8 mouse cellular contexts compared by ENCODE assay signal in genomic region chr6:113238442-113238841, GRCm38 (mm10). TPM values are rescaled to one million over a fixed set of nuclear protein-coding genes. Genes with fewer than 3 reads are reported as not detected.
DNase-seq lines count a peak whose midpoint lies in the region; ATAC-seq and TF ChIP-seq lines count a peak whose summit lies in the region.

No protein-coding gene starts in this region.

- peak overlapping the region; percentile 91 for H3K4me2 ChIP-seq in heart, embryonic 11.5 days
- peak overlapping the region; percentile 87 for H3K4me2 ChIP-seq in forebrain, postnatal 0 days (ENCODE audit: low read depth)
- H3K4me2 ChIP-seq in liver, embryonic 13.5 days: peak overlapping the region; percentile 81
- peak overlapping the region; percentile 75 for H3K4me2 ChIP-seq in neural tube, embryonic 12.5 days (replicated peaks)

- H3K4me1 ChIP-seq in heart, embryonic 11.5 days (ENCODE audit: control insufficient read depth, insufficient read depth, low read length): peaks cover 6% of the 10 kb centered on the region
- peaks cover 6% of the 10 kb centered on the region; the same call in 1 of the 2 replicates for H3K4me1 ChIP-seq in forebrain, postnatal 0 days (ENCODE audit: insufficient read depth)
- H3K4me1 ChIP-seq in liver, embryonic 13.5 days (replicated peaks): peaks cover 33% of the 10 kb centered on the region
- peaks cover 11% of the 10 kb centered on the region for H3K4me1 ChIP-seq in neural tube, embryonic 12.5 days

- no peaks in the 10 kb centered on the region for H3K36me3 ChIP-seq in heart, embryonic 11.5 days (ENCODE audit: control insufficient read depth, insufficient read depth, low read length)
- peaks cover 29% of the 10 kb centered on the region for H3K36me3 ChIP-seq in forebrain, postnatal 0 days (ENCODE audit: insufficient read depth)
- peaks cover 20% of the 10 kb centered on the region for H3K36me3 ChIP-seq in liver, embryonic 13.5 days
- H3K36me3 ChIP-seq in neural tube, embryonic 12.5 days: peaks cover 19% of the 10 kb centered on the region

- H3K9ac ChIP-seq in heart, embryonic 11.5 days (ENCODE audit: low read depth, low read length): peak overlapping the region; percentile 84
- peak overlapping the region; percentile 65; the same call in 1 of the 2 replicates for H3K9ac ChIP-seq in forebrain, postnatal 0 days
- peak overlapping the region; percentile 90 for H3K9ac ChIP-seq in liver, embryonic 13.5 days
- peak overlapping the region; percentile 83 for H3K9ac ChIP-seq in neural tube, embryonic 12.5 days

- no peaks in the 10 kb centered on the region for H3K27me3 ChIP-seq in heart, embryonic 11.5 days (ENCODE audit: control insufficient read depth, insufficient read depth, low read length)
- H3K27me3 ChIP-seq in forebrain, postnatal 0 days (ENCODE audit: insufficient read depth, low read length): no peaks in the 10 kb centered on the region
- no peaks in the 10 kb centered on the region for H3K27me3 ChIP-seq in liver, embryonic 13.5 days
- no peaks in the 10 kb centered on the region for H3K27me3 ChIP-seq in neural tube, embryonic 12.5 days (replicated peaks)

- DNase-seq in heart, postnatal 14 days: no peak
- DNase-seq in MEL-GATA-1-ER (ENCODE audit: extremely low read depth, low read depth): peak; percentile 26
- DNase-seq in forebrain, postnatal 0 days: no peak
- DNase-seq in liver, embryonic 13.5 days: peak; percentile 9
- no peak for DNase-seq in ovary, postnatal 14 days (ENCODE audit: low spot score)
- no peak for DNase-seq in gastrocnemius, adult 8-10 months (ENCODE audit: low spot score in 2 of 2)

- H3K9me3 ChIP-seq in heart, embryonic 11.5 days (replicated peaks; ENCODE audit: control insufficient read depth, low read length): no peaks in the 10 kb centered on the region
- H3K9me3 ChIP-seq in forebrain, postnatal 0 days (ENCODE audit: low read length): no peaks in the 10 kb centered on the region
- no peaks in the 10 kb centered on the region for H3K9me3 ChIP-seq in liver, embryonic 13.5 days (replicated peaks)
- H3K9me3 ChIP-seq in neural tube, embryonic 12.5 days: no peaks in the 10 kb centered on the region

- intact Hi-C loops in heart, postnatal 14 days (cut with DNase I): loop anchor here (5.0 kb wide), 2 partner anchors 64 to 191 kb away; partner anchors contain the start of gene Thumpd3

- H3K4me3 ChIP-seq in heart, embryonic 11.5 days (ENCODE audit: low read depth, low read length): peak overlapping the region; percentile 98
- peak overlapping the region; percentile 85 for H3K4me3 ChIP-seq in forebrain, postnatal 0 days (ENCODE audit: low read depth, low read length)
- H3K4me3 ChIP-seq in liver, embryonic 13.5 days (replicated peaks): peak overlapping the region; percentile 88
- peak overlapping the region; percentile 99 for H3K4me3 ChIP-seq in neural tube, embryonic 12.5 days

- no peak for TF ChIP-seq CTCF in forebrain, postnatal 0 days (IDR thresholded peaks at IDR 0.05; ENCODE audit: low read depth)

- no peak for ATAC-seq in heart, embryonic 11.5 days (replicated peaks; ENCODE audit: insufficient number of reproducible peaks, low FRiP score, low TSS enrichment)
- ATAC-seq in forebrain, postnatal 0 days: no peak
- ATAC-seq in liver, embryonic 13.5 days (ENCODE audit: low read depth): no peak
- ATAC-seq in neural tube, embryonic 12.5 days (ENCODE audit: low FRiP score, low read depth): no peak

- H3K27ac ChIP-seq in heart, embryonic 11.5 days (ENCODE audit: low read depth, low read length): no peak overlapping the region
- H3K27ac ChIP-seq in forebrain, postnatal 0 days (ENCODE audit: low read depth, low read length): no peak overlapping the region
- peak overlapping the region; percentile 78; the same call in 1 of the 2 replicates for H3K27ac ChIP-seq in liver, embryonic 13.5 days
- no peak overlapping the region for H3K27ac ChIP-seq in neural tube, embryonic 12.5 days

- 16% methylated on average over 6 of the region's 6 CpGs for WGBS in heart, embryonic 11.5 days (ENCODE audit: insufficient replicate concordance)
- 48% methylated on average over 6 of the region's 6 CpGs for WGBS in forebrain, postnatal 0 days
- 14% methylated on average over 6 of the region's 6 CpGs for WGBS in liver, embryonic 13.5 days (ENCODE audit: insufficient replicate concordance)
- WGBS in neural tube, embryonic 12.5 days: 43% methylated on average over 6 of the region's 6 CpGs

RNA-seq across cellular contexts. Expression of gene Mtmr14, which starts 0.8 kb away (rescaled TPM):
- polyA plus RNA-seq in heart, embryonic 11.5 days (2014; fragmentation: Nextera tagmentation; extraction: Ambion mirVana): 24.3 and 28.1 TPM in 2 replicates
- total RNA-seq in heart, postnatal 14 days (2021): 10 to 100 TPM; 15.0 to 15.3 TPM
- 41.0 and 42.9 TPM in 2 replicates for total RNA-seq in forebrain, postnatal 0 days (2014; rRNA removed)
- 34.1 and 35.0 TPM in 2 replicates for polyA plus RNA-seq in forebrain, postnatal 0 days (2015; fragmentation: Nextera tagmentation; extraction: Ambion mirVana)
- polyA plus RNA-seq in liver, embryonic 13.5 days (2015; fragmentation: Nextera tagmentation; extraction: Ambion mirVana): 17.9 and 18.0 TPM in 2 replicates
- 46.0 and 48.6 TPM in 2 replicates for polyA plus RNA-seq in neural tube, embryonic 12.5 days (2016; fragmentation: Nextera tagmentation; extraction: Ambion mirVana)
- total RNA-seq in gastrocnemius, adult 8-10 months (2022): 10 to 100 TPM; 14.2 to 17.0 (median 16.3) TPM

RNA-seq across cellular contexts. Expression of gene Lhfpl4, which starts 43.3 kb away (rescaled TPM):
- 0.23 and 0.39 TPM in 2 replicates for polyA plus RNA-seq in heart, embryonic 11.5 days (2014; fragmentation: Nextera tagmentation; extraction: Ambion mirVana)
- total RNA-seq in heart, postnatal 14 days (2021): under 1 TPM; 0.31 to 0.32 TPM
- 49.6 and 64.1 TPM in 2 replicates for total RNA-seq in forebrain, postnatal 0 days (2014; rRNA removed)
- 26.7 and 53.5 TPM in 2 replicates for polyA plus RNA-seq in forebrain, postnatal 0 days (2015; fragmentation: Nextera tagmentation; extraction: Ambion mirVana)
- 0.30 and 0.31 TPM in 2 replicates for polyA plus RNA-seq in liver, embryonic 13.5 days (2015; fragmentation: Nextera tagmentation; extraction: Ambion mirVana)
- polyA plus RNA-seq in neural tube, embryonic 12.5 days (2016; fragmentation: Nextera tagmentation; extraction: Ambion mirVana): 40.8 and 42.7 TPM in 2 replicates
- total RNA-seq in gastrocnemius, adult 8-10 months (2022): under 1 TPM; 0.34 to 0.46 (median 0.40) TPM

RNA-seq across cellular contexts. Expression of gene Cpne9, which starts 43.7 kb away (rescaled TPM):
- polyA plus RNA-seq in heart, embryonic 11.5 days (2014; fragmentation: Nextera tagmentation; extraction: Ambion mirVana): 0.11 and 0.15 TPM in 2 replicates
- under 1 TPM; 0.05 to 0.29 TPM for total RNA-seq in heart, postnatal 14 days (2021)
- total RNA-seq in forebrain, postnatal 0 days (2014; rRNA removed): 0.54 and 4.0 TPM in 2 replicates
- 1.9 and 4.1 TPM in 2 replicates for polyA plus RNA-seq in forebrain, postnatal 0 days (2015; fragmentation: Nextera tagmentation; extraction: Ambion mirVana)
- polyA plus RNA-seq in liver, embryonic 13.5 days (2015; fragmentation: Nextera tagmentation; extraction: Ambion mirVana): 0.17 TPM in 1 of 2 replicates, not detected in the other
- polyA plus RNA-seq in neural tube, embryonic 12.5 days (2016; fragmentation: Nextera tagmentation; extraction: Ambion mirVana): 0.55 and 0.56 TPM in 2 replicates
- total RNA-seq in gastrocnemius, adult 8-10 months (2022): not detected

Comparison
In these comparisons a context has a peak if more than half of its experiments do, and no peak if none do; other contexts are left out.
1. DNase-seq: peak in MEL-GATA-1-ER (single experiment) and liver, embryonic 13.5 days (single experiment); none in heart, postnatal 14 days (0 of 2), forebrain, postnatal 0 days (single experiment), ovary, postnatal 14 days (single experiment) and gastrocnemius, adult 8-10 months (0 of 2).
2. RNA of gene Lhfpl4, which starts 43.3 kb away (polyA plus RNA-seq): 26.7 to 53.5 TPM in forebrain, postnatal 0 days and 40.8 to 42.7 TPM in neural tube, embryonic 12.5 days; 0.23 to 0.39 TPM in heart, embryonic 11.5 days and 0.30 to 0.31 TPM in liver, embryonic 13.5 days; every median in the first group is over 10 times any median in the second.
3. Peak in every context shown above with its lines, with median percentiles within 50 percentile points of each other: H3K4me2 ChIP-seq, H3K4me3 ChIP-seq and H3K9ac ChIP-seq.